Mouse (Mus musculus) MEL (cell line): ENCODE results near the gene Il11.

Experiments
- CHD1 ChIP-seq: IDR thresholded peaks from 2 replicates; pipeline ENCODE4 v1.6.1; 2012; ENCODE audit warnings: low read depth, mild to moderate bottlenecking, inconsistent platforms, low read length, improper control_type of control experiment
- CTCF ChIP-seq, 3 experiments: IDR thresholded peaks in 2 of 3; conservative IDR thresholded peaks in 1 of 3; 2 replicates each; pipeline ENCODE4 v1.5.1; 2011 to 2012; ENCODE audit warnings: low read length in 3 of 3, low read depth in 2 of 3, mild to moderate bottlenecking in 2 of 3, improper control_type of control experiment in 1 of 3, inconsistent platforms in 1 of 3, mixed read lengths in 1 of 3, moderate library complexity in 1 of 3; ENCODE audit not compliant: control insufficient read depth in 1 of 3, insufficient read depth in 1 of 3, poor library complexity in 1 of 3, severe bottlenecking in 1 of 3
- EP300 ChIP-seq, 2 experiments: IDR thresholded peaks; 2 replicates each; pipeline ENCODE4 v1.6.1; 2011; ENCODE audit warnings: improper control_type of control experiment in 2 of 2, low read length in 2 of 2, low read depth in 1 of 2, mild to moderate bottlenecking in 1 of 2
- ETS1 ChIP-seq: IDR thresholded peaks from 2 replicates; pipeline ENCODE4 v1.6.1; 2012; ENCODE audit warnings: low read depth, mild to moderate bottlenecking, inconsistent platforms, low read length, improper control_type of control experiment, moderate library complexity
- MAFK ChIP-seq: IDR thresholded peaks from 2 replicates; pipeline ENCODE4 v1.6.1; 2011; ENCODE audit warnings: low read depth, mild to moderate bottlenecking, low read length, improper control_type of control experiment, borderline replicate concordance
- MAX ChIP-seq: IDR thresholded peaks from 2 replicates; pipeline ENCODE4 v1.6.1; 2011; ENCODE audit warnings: low read length, improper control_type of control experiment
- POLR2A ChIP-seq, 2 experiments: IDR thresholded peaks; 2 replicates each; pipeline ENCODE4 v1.6.1; 2011 to 2012; ENCODE audit warnings: low read length in 2 of 2, mild to moderate bottlenecking in 2 of 2, control low read depth in 1 of 2, improper control_type of control experiment in 1 of 2, low read depth in 1 of 2, moderate library complexity in 1 of 2; ENCODE audit not compliant: control insufficient read depth in 1 of 2, insufficient read depth in 1 of 2, poor library complexity in 1 of 2
- SIN3A ChIP-seq: IDR thresholded peaks from 2 replicates; pipeline ENCODE4 v1.6.1; 2012; ENCODE audit warnings: low read length, improper control_type of control experiment, inconsistent platforms
- USF1 ChIP-seq: IDR thresholded peaks from 2 replicates; pipeline ENCODE4 v1.6.1; 2014; ENCODE audit warnings: low read depth, mild to moderate bottlenecking, inconsistent platforms, low read length, improper control_type of control experiment, moderate library complexity
- ZC3H11A ChIP-seq: IDR thresholded peaks from 2 replicates; pipeline ENCODE4 v1.6.1; 2012; ENCODE audit warnings: low read depth, mild to moderate bottlenecking, inconsistent platforms, low read length, improper control_type of control experiment

DNA sequence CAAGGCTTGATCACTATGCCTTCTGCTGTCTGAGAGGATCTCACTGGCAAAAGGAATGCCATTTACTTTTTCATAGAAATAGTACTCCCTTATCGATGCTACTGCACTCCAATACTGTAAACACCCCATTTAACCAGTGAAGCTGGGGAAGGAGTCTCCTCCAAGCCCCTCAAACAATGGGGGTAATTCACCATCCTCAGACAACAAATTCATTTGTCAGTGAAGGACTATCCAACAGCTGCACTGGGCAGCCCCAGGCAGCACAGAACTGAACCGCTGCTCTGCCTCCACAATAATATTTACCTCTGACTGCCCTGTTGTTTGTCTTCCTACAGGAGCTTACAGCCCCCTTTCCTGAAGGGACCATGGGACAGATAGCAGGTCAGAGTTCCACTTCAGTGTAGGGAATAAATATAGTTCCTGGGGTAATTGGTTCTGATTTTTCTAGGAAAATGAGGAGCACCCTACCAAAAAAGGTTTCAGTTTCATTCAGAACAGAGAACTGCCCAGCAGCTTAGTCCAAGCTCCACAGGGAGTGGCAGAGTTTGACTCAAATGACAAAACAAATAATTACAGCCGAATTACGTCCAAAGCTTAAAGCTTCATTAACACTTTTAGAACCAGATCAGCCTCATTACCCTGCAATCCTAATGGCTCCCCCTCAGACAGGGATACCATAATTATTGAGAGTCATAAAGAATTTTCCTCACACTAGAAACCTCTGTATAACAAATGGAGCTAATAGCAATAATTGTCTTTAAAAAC, 17.5 kb downstream of the Il11 start:
- no peak for TF ChIP-seq EP300 (IDR thresholded peaks at IDR 0.05; ENCODE audit: low read depth in 1 of 2, low read length in 2 of 2)
- no peak for TF ChIP-seq SIN3A
- no peak for TF ChIP-seq MAX
- no peak for TF ChIP-seq MAFK
- TF ChIP-seq CTCF (IDR thresholded peaks at IDR 0.05 in 2 of 3, conservative IDR thresholded peaks at IDR 0.05 in 1 of 3; ENCODE audit: control insufficient read depth in 1 of 3, insufficient read depth in 1 of 3, low read depth in 2 of 3, low read length in 3 of 3, poor library complexity in 1 of 3, severe bottlenecking in 1 of 3) = no peak
- no peak for TF ChIP-seq ZC3H11A
- TF ChIP-seq USF1 = no peak
- no peak for TF ChIP-seq POLR2A (IDR thresholded peaks at IDR 0.05; ENCODE audit: control insufficient read depth in 1 of 2, insufficient read depth in 1 of 2, low read depth in 1 of 2, low read length in 2 of 2, poor library complexity in 1 of 2)
- TF ChIP-seq ETS1 = no peak
- TF ChIP-seq CHD1 = no peak
